In genomic region chr14:105698616-105699015, GRCm38 (mm10) we compare ENCODE assay signal across 17 mouse cellular contexts.
DNase-seq lines count a peak whose midpoint lies in the region; ATAC-seq and TF ChIP-seq lines count a peak whose summit lies in the region.
"Had no signal": no experiment of that assay in that cellular context is flagged by ENCODE, and none has a peak within 500 bp of the region (broad histone marks: within the 10 kb centered on the region; RNA-seq: fewer than 3 reads in every experiment).

No protein-coding gene starts in this region.

- no peaks in the 10 kb centered on the region for H3K36me3 ChIP-seq in forebrain, embryonic 16.5 days (ENCODE audit: control insufficient read depth, insufficient read depth)
- no peaks in the 10 kb centered on the region for H3K36me3 ChIP-seq in forebrain, embryonic 12.5 days (replicated peaks)
- no peaks in the 10 kb centered on the region for H3K36me3 ChIP-seq in kidney, postnatal 0 days (ENCODE audit: insufficient read depth, low read length)
- H3K36me3 ChIP-seq: embryonic facial prominence, embryonic 12.5 days; heart, embryonic 13.5 days had no signal

- H3K4me3 ChIP-seq in forebrain, embryonic 16.5 days (replicated peaks; ENCODE audit: low read length): no peak overlapping the region
- H3K4me3 ChIP-seq in forebrain, embryonic 12.5 days (replicated peaks): no peak overlapping the region
- H3K4me3 ChIP-seq in kidney, postnatal 0 days (replicated peaks; ENCODE audit: low read depth, low read length): no peak overlapping the region
- H3K4me3 ChIP-seq: embryonic facial prominence, embryonic 12.5 days; heart, embryonic 13.5 days had no signal

- CTCF ChIA-PET in Patski (lab: Charles Lee): no interaction called here

- in situ Hi-C loops in Patski (cut with MboI; ENCODE audit: low pct_unique_long_range_greater_than_20kb): no loop called here

- no peak overlapping the region for H3K4me2 ChIP-seq in forebrain, embryonic 16.5 days (ENCODE audit: low read length)
- H3K4me2 ChIP-seq in forebrain, embryonic 12.5 days: no peak overlapping the region
- H3K4me2 ChIP-seq in kidney, postnatal 0 days (ENCODE audit: low read length): no peak overlapping the region
- H3K4me2 ChIP-seq: embryonic facial prominence, embryonic 12.5 days; heart, embryonic 13.5 days had no signal

- no peaks in the 10 kb centered on the region for H3K9me3 ChIP-seq in forebrain, embryonic 16.5 days (ENCODE audit: control insufficient read depth, low read length)
- H3K9me3 ChIP-seq in forebrain, embryonic 12.5 days: no peaks in the 10 kb centered on the region
- no peaks in the 10 kb centered on the region for H3K9me3 ChIP-seq in kidney, postnatal 0 days (replicated peaks; ENCODE audit: low read length)
- H3K9me3 ChIP-seq: embryonic facial prominence, embryonic 12.5 days; heart, embryonic 13.5 days had no signal

- no peak overlapping the region for H3K27ac ChIP-seq in forebrain, embryonic 16.5 days (ENCODE audit: low read length)
- no peak overlapping the region for H3K27ac ChIP-seq in forebrain, embryonic 12.5 days
- H3K27ac ChIP-seq in kidney, postnatal 0 days: no peak overlapping the region
- H3K27ac ChIP-seq: embryonic facial prominence, embryonic 12.5 days; heart, embryonic 13.5 days had no signal

- POLR2A ChIA-PET in Patski (lab: Charles Lee): no interaction called here

- peaks cover 10% of the 10 kb centered on the region for H3K4me1 ChIP-seq in forebrain, embryonic 16.5 days (replicated peaks; ENCODE audit: control insufficient read depth, insufficient read depth, low read length)
- H3K4me1 ChIP-seq in forebrain, embryonic 12.5 days: no peaks in the 10 kb centered on the region
- no peaks in the 10 kb centered on the region for H3K4me1 ChIP-seq in kidney, postnatal 0 days (replicated peaks; ENCODE audit: insufficient read depth, low read length)
- H3K4me1 ChIP-seq: embryonic facial prominence, embryonic 12.5 days; heart, embryonic 13.5 days had no signal

- no peaks in the 10 kb centered on the region for H3K27me3 ChIP-seq in forebrain, embryonic 16.5 days (replicated peaks; ENCODE audit: control insufficient read depth, insufficient read depth, low read length)
- H3K27me3 ChIP-seq in forebrain, embryonic 12.5 days: no peaks in the 10 kb centered on the region
- H3K27me3 ChIP-seq in kidney, postnatal 0 days (ENCODE audit: insufficient read depth, low read length): no peaks in the 10 kb centered on the region
- no peaks in the 10 kb centered on the region for H3K27me3 ChIP-seq in Patski
- H3K27me3 ChIP-seq: embryonic facial prominence, embryonic 12.5 days; heart, embryonic 13.5 days had no signal

- TF ChIP-seq CTCF in kidney, postnatal 0 days (IDR thresholded peaks at IDR 0.05; ENCODE audit: low read depth): no peak
- TF ChIP-seq CTCF in Patski (IDR thresholded peaks at IDR 0.05): no peak

- ATAC-seq in forebrain, embryonic 16.5 days: peak; percentile 40; the same call in 1 of the 2 replicates
- ATAC-seq in forebrain, embryonic 12.5 days (ENCODE audit: low FRiP score): no peak
- no peak for ATAC-seq in kidney, postnatal 0 days (replicated peaks; ENCODE audit: low FRiP score, low read depth)
- peak; percentile 73 for ATAC-seq in Patski
- ATAC-seq: hindbrain, embryonic 16.5 days had no signal

- H3K9ac ChIP-seq in forebrain, embryonic 16.5 days (replicated peaks; ENCODE audit: low read depth, low read length): no peak overlapping the region
- no peak overlapping the region for H3K9ac ChIP-seq in forebrain, embryonic 12.5 days
- no peak overlapping the region for H3K9ac ChIP-seq in kidney, postnatal 0 days (ENCODE audit: low read depth, low read length)
- H3K9ac ChIP-seq: embryonic facial prominence, embryonic 12.5 days; heart, embryonic 13.5 days had no signal

- WGBS in forebrain, embryonic 16.5 days: 3% methylated on average over 1 of the region's 1 CpGs
- WGBS in forebrain, embryonic 12.5 days: 33% methylated on average over 1 of the region's 1 CpGs
- 31% methylated on average over 1 of the region's 1 CpGs for WGBS in kidney, postnatal 0 days

- peak; percentile 19 for DNase-seq in kidney, postnatal 0 days (ENCODE audit: low spot score)
- DNase-seq in kidney, postnatal 36 days: no peak
- DNase-seq in Muller cell, postnatal 12 days (ENCODE audit: inconsistent ontology term): peak; percentile 22
- DNase-seq in Patski (ENCODE audit: low read depth, low spot score): peak; percentile 20
- DNase-seq in gastrocnemius, adult 8-10 months (ENCODE audit: low spot score in 2 of 2): no peak
- no peak for DNase-seq in lung, postnatal 4 days
- DNase-seq: adrenal gland, postnatal 10 days; cerebellum, adult 18-20 months; embryo, embryonic 11 days; gastrocnemius, postnatal 14 days; heart, postnatal 36 days; kidney, adult 11 months had no signal

Comparison
In these comparisons a context has a peak if more than half of its experiments do, and no peak if none do; other contexts are left out.
1. ATAC-seq: peak in forebrain, embryonic 16.5 days (single experiment) and Patski (single experiment); none in forebrain, embryonic 12.5 days (single experiment) and kidney, postnatal 0 days (single experiment).
2. DNase-seq: peak in kidney, postnatal 0 days (single experiment), Muller cell, postnatal 12 days (single experiment) and Patski (single experiment); none in kidney, postnatal 36 days (0 of 2), gastrocnemius, adult 8-10 months (0 of 2) and lung, postnatal 4 days (0 of 2).